Mouse (Mus musculus): ENCODE data around the gene Tarsl2. TPM values are rescaled to one million over a fixed set of nuclear protein-coding genes. Genes with fewer than 3 reads are reported as not detected.

The Tarsl2 gene
- polyA plus RNA-seq (2012; rRNA removed): 0.94 and 1.3 TPM in 2 replicates

DNA sequence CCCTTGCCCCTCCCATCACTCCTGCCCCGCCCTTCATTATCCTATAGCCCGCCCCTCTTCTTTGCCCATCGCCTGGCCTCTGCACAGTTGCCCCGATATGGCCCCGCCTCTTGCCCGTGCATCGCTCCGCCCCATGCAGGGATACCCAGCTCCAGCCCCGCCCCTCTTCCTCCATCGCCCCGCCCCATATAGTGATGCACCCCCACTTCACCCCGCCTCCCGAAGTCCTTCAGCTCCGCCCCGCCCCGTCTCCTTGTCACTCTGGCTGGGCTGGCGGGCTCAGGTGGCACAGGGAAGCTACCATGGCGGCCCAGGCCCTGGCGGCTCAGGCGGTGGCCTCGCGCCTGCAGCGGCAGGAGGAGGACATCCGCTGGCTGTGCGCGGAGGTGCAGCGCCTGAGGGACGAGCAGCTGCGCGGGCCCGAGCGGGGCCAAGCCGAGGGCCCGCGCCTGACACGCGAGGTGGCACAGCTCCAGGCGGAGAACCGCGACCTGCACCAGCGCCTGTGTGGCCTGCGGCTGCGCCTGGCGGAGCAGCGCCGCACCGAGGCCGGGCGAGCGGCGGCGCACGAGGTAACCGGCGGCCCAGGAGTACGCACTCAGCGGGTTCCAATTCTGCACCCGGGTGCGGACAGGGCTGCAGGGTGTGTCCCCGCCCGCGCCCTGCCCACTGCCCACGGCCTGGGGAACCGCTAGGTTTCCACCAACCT lies at the start of gene Tarsl2:
Gene Tarsl2, plus strand, starts transcription at position 256 of the 709 bp plus-strand sequence.
- WGBS: under 1% methylated on average over 64 of the region's 64 CpGs
- DNase-seq (ENCODE audit: low read depth, low spot score): peak; percentile 65

DNA sequence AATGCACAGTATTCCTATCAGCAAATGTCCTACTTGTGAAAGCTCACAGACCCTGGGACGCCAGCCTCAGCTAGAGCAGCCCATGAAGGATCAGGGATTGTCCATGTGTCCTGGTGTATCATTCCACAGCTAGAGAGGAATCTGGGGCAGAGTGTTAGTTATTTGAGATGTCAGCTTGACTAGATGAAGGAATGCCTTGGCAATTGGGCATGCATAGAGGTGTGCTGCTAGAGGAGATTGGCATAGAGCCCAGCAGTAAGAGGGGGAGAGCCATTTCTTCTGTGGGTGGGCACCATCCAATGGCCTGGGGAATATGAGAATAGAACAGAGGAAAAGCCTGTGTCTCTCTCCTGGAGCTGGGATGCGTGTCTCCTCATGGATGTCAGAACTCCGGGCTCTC lies 38.6 kb upstream of the Tarsl2 start:
- WGBS: 75% methylated on average over 3 of the region's 3 CpGs
- DNase-seq (ENCODE audit: low read depth, low spot score): no peak

DNA sequence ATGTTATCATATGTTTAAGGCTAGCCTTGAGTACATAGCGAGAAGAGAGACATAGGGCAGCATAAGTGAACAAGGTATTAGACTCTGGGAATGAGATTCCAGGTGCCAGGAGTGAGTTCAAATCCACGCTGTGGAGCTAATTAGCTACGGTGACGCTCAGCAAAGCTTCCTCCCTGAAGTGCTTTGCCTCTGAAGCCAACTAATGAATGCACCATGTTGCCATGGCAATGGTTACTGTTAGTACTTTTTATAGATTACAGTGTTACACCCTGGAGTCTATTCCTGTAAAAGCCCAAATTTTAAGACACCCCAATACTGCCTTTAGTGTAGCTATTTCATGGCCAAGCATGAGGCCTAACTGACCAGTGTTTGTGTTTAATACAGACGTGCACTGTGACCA lies 37.7 kb upstream of the Tarsl2 start:
- DNase-seq (ENCODE audit: low read depth, low spot score): no peak
- 79% methylated on average over 5 of the region's 5 CpGs for WGBS

DNA sequence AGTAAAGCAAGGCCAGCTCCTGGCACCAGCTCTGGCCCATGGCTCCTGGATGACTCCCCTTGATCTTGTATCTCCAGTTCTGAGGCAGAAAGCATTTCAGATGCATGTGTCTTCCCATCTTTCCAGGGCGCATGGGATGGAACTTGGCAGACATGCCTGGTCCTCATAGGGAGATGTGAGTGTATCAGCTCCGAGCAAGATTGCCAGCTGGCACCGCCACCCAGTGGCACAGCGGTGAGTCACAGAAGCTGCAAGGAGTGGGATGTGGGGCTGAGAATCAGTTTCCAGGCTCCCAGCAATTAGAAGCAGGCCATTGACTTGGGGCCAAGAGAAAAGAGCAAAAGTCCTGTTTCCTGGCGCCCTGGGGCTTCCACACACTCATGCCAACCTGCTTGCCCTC lies 34.5 kb upstream of the Tarsl2 start:
- WGBS: 56% methylated on average over 5 of the region's 5 CpGs
- no peak for DNase-seq (ENCODE audit: low read depth, low spot score)

DNA sequence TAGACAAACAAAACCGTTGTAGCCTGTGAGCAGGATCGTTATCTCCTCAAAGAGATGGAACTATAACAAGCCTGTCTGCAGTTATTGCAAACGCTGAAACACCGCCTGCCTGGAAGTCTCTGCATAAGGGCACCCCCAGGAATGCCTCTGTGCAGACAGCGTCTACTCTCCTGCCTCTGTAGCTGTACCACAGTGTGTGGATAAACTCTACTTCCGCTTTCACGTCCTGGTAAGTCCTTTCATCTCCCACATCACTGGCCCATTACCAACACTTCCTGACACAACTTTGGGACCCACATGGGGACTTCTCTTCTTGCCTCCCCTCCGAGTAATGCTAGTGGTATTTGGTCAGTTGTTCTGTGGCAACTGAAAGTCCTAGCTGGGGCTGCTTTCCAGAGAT lies 34.0 kb upstream of the Tarsl2 start:
- no peak for DNase-seq (ENCODE audit: low read depth, low spot score)
- 42% methylated on average over 8 of the region's 8 CpGs for WGBS

DNA sequence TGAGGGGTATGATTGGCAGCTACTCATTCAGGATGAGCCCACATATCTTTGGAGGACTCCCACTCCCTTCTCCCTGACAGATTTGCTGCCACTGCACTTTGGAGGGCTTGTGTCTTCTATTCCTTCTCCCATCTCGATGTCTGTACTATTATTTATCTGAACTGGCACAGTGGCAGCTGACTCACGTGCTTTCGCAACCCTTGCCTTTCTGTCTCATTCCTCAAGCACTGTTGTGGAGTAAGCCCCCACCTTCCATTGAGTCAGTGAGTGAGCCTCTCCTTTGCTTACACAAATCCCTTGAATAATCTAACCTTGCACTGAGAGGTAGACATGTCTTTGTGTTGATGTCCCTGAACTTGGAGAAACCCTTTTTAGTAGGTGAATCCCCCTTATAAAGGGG lies 33.4 kb upstream of the Tarsl2 start:
- 51% methylated on average over 3 of the region's 3 CpGs for WGBS
- no peak for DNase-seq (ENCODE audit: low read depth, low spot score)

DNA sequence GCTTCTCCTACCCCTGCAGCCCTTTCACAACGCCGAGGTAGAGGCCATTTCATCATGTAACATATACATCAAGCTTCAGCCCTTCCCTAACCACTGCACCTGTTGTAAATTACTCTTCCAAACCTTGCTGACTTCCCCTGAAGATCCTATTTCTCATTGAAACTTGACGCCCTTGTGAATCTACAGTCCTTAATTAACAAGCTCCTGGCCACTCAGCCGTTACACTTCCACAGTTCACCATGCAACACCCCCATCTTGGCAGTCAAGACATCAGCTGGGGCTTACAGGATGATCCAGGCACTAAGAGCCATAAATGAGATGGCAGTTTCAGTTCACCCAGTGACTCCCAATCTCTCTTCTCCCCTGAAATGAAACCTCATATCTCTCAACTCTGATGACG lies 31.0 kb upstream of the Tarsl2 start:
- no peak for DNase-seq (ENCODE audit: low read depth, low spot score)
- 72% methylated on average over 5 of the region's 5 CpGs for WGBS

DNA sequence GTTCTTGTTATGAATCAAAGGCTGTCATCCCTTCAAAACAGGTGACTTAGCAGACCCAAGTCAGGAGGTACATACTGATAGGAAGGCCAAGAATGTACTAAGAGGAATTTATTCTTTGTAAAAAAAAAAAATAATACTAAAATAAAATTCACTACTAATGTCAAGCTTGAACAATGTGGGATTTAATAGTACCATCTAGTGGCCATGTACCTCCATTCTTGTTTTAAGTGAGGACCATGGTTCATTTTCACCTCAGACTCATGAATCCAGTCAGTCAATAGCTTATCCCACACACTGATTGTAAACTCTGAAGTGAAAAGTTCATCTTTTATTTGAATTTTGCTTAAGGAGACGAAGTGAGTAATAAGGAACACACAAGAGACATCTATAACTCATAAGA lies 25.9 kb upstream of the Tarsl2 start:
- WGBS: 32% methylated on average over 1 of the region's 1 CpGs
- no peak for DNase-seq (ENCODE audit: low read depth, low spot score)

DNA sequence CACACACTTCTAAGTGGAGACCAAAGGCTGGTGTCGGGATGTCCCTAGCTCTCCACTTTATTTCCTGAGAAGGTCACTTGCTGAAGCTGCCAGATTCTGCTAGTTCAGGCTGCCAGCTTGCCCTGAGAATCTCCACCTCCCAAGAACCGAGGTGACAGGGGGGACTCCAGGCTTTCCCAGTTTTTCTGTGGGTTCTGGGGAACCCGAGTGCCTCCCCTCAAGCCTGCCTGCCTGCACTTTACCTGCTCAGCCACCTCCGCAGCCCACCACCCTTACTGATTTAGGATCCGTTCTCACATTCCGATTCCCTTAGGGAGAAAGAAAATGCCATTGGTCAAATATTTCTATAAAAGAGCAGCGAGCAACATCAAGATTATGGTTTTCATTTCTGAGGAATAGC lies 24.0 kb upstream of the Tarsl2 start:
- DNase-seq (ENCODE audit: low read depth, low spot score): no peak
- 78% methylated on average over 7 of the region's 7 CpGs for WGBS

DNA sequence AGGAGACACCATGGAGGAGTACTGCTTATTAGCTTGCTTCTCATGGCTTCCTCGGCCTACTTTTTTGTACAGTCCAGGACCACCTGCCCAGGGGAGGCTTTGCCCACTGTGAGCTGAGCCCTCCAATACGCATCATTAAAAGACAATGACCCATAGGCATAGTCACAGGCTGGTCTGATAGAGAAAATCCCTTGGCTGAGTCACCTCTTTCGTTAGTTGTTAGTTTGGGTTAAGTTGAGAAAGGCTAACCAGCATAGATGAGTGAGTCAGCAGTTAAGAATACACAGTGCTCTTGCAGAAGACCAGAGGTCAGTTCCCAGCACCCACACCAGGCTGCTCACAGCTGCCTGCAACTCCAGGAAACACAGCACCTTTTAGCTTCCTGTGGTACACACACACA lies 21.4 kb upstream of the Tarsl2 start:
- WGBS: 80% methylated on average over 3 of the region's 3 CpGs
- DNase-seq (ENCODE audit: low read depth, low spot score): no peak

DNA sequence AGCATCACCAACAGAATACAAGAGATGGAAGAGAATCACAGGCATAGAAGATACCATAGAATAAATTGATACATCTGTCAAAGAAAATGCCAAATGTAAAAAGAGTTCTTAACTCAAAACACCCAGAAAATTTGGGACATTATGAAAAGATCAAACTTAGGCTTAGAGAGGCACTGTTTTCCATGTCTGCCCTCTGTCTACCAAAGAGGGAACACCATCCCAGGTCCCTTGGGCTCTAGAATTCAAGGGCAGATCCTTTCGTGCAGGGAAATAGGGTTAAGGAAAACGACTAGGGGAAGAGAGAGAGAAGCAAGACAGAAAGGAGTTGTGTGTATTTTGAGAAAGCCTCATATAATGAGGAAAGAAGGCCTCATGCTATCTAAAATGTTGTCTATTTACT lies 19.2 kb upstream of the Tarsl2 start:
- DNase-seq (ENCODE audit: low read depth, low spot score): no peak
- 26% methylated on average over 2 of the region's 2 CpGs for WGBS

DNA sequence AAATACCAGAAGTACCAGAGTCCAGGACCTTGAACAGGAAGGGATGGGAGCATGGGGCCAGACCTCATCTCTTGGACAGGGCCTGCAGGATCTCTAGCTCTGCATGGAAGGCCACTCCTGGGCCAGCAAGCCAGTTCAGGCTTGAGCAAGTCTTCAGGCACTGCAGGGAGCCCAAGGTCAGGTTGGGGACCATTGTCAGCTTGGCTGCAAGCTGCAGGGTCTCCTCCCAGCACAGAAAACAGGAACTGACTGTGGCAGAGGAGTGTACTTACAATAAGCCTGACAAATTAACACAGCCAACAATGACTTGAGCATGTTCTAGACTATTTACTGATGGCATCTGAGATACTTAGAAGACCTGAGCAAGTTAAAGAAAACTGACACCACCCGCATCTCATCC lies 14.9 kb upstream of the Tarsl2 start:
- 88% methylated on average over 1 of the region's 1 CpGs for WGBS
- no peak for DNase-seq (ENCODE audit: low read depth, low spot score)

DNA sequence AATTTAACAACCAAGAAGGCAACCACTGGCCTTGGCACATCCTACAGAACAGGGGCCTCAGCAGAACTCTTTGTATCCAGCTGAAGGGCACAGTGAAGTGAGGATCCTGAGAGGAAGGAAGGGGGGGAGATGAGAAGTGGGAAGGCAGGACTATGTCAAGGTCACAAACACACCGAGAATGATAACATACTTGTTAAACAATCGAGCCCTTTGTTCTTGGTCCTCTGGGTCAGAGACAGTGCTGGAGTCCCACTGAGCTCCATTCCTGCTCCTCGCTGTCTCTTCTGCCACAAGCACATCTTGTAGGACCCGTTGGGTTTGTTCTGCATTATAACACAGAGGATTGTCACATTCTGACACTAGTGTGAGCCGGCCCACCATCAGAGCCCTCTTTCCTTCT lies 14.0 kb upstream of the Tarsl2 start:
- no peak for DNase-seq (ENCODE audit: low read depth, low spot score)
- 49% methylated on average over 5 of the region's 5 CpGs for WGBS

DNA sequence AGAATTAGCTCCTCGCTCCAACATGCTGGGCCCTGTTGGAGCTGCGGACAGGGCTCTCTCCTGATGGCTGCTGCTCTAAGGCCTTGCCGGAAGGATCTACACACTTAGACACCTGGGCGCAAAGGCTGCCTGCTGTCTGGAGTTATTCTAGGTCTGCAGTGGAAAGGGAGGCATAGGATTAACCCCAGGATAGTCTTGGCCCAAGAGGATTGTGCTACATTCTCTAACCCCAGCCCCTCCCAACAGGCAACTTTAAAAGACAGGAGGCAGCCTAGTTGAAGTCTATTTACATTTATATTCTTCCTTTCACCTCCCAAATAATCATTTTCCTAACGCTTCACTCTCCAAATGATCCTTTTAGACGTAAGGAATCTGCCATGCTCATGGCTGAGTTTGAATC lies 8.9 kb upstream of the Tarsl2 start:
- no peak for DNase-seq (ENCODE audit: low read depth, low spot score)
- WGBS: 86% methylated on average over 6 of the region's 6 CpGs

DNA sequence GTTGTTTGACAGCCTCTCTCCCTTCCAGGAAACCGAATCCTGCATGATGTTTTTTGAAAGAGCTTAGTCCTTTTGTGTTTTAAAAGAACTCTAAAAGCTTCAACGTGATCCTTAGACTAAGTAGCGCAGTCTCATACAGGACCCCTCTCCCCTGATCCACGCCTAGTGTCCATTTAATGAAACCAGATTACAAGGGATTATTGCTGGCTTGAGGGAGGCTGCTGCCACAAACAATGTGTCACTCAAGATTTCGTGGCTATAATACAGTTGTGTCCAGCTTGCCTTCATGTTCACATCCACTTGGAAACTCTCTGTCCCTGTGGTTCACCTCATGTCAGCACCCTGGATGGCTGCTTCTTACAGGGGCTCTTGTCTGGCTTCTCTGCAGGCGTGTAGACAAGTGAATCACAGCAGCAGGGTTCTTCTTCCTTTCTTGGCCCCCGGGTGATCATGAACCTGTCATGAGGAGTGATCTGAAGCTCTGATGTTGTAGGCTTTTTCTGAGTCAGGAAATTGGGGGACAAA lies 8.3 kb upstream of the Tarsl2 start:
- WGBS: 60% methylated on average over 7 of the region's 7 CpGs
- DNase-seq (ENCODE audit: low read depth, low spot score): no peak

DNA sequence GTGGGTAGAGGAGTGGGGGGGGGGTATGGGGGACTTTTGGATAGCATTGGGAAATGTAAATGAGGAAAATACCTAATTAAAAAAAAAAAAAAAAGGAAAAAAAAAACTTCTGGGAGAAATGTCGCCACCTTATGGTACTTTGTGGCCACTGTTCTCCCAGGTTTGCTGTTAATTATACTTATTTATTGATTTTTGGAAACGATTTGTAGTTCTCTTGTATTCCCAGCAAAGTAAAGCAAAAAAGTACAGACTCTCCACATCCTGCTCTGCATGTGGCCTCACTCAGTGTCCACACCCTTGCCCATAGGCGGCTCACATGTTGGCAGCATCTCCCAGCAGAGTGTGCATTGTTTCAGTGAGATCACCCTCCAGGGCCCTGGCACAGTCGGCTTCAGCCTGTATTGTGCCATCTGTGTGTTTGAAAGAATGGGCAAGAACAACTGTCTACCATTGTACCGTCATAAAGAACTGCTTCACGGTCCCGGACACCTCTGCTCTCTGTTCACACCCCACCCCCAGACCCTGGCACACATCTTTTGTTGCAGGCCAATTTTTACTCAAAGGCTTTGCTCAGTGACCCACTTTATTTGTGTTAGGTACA lies 6.4 kb upstream of the Tarsl2 start:
- no peak for DNase-seq (ENCODE audit: low read depth, low spot score)
- WGBS: 59% methylated on average over 7 of the region's 7 CpGs

DNA sequence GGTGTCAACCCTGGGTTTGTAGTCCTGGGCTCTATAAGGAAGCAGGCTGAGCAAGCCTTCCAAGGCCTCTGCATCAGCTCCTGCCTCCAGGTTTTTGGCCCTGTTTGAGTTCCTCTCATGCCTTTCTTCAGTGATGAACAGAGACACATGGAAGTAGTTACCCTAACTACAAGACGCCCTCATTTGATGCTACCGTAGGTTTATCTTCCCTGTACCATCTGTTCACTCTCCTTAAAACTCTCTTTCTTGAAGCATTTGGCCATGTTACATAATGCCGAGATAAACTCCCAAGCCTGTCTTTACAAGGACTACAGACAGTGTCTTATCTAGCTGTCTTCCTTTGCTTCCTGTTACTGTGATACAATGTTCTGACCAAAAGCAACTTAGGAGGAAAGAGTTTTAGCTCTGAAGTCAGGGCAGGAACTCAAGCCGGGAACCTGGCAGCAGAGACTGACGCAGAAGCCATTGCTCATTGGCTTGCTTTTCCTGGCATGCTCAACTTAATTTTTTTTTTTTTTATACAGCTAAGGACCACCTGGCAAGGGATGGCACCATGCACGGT lies 4.8 kb upstream of the Tarsl2 start:
- WGBS: 73% methylated on average over 6 of the region's 6 CpGs
- DNase-seq (ENCODE audit: low read depth, low spot score): no peak

DNA sequence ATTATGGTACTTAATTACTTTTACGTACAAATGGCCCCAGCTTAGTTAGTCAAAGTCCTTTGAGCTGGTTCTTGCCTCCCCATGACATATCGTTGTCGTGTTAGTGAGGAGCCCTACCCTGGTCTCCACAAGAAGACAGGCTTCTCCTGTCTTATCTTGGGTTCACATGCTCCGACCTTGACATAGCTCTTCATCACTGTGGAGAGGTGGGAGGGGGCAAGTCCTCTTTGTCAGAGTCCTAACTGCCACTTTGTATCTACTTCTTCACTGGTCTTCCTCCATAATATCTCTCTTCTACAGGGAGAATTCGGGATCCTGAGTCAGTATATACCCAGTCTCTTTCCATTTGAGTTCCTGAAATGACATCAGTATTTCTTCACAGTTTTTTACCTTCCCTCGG lies 4.0 kb upstream of the Tarsl2 start:
- DNase-seq (ENCODE audit: low read depth, low spot score): no peak
- 64% methylated on average over 6 of the region's 6 CpGs for WGBS

DNA sequence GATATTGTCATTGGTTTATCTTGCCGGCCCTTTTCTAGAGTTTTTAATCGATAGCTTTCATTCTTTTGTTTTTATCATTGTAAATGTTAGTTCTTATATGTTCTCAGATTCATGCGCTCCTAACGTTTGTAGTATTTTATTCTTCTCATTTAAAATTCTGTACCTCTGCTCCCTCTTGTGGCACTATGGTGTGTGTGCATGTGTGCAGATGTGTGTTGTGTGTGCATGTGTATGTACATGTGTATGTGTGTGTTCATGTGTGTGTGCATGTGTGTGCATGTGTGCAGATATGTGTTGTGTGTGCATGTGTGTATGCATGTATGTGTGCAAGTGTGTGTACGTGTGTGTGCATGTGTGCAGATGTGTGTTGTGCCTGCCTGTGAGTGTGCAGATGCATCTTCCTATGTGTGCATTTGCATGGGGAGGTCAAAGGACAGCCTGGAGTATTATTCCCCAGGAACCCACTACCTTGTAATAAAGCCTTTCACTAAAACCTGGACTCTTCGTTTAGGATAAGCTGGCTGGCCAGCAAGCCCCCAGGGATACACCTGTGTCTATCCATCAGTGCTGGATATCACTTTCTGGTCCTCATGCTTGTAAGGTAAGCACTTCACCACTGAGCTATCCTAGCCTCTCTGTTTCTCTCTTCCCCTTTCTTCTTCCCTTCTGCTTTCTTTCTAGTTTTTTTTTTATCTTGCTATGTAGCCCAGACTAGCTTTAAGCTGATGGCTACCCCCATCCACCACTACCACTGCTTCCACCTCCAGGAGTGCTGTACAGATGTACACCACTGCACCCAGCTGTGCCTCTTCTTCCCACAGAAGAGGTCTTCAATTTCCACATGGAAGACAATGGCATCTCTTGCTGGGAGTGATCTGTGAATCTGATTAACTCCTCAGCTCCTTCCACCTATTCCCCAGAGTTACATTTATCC lies 2.1 kb upstream of the Tarsl2 start:
- DNase-seq (ENCODE audit: low read depth, low spot score): no peak
- 68% methylated on average over 6 of the region's 6 CpGs for WGBS

DNA sequence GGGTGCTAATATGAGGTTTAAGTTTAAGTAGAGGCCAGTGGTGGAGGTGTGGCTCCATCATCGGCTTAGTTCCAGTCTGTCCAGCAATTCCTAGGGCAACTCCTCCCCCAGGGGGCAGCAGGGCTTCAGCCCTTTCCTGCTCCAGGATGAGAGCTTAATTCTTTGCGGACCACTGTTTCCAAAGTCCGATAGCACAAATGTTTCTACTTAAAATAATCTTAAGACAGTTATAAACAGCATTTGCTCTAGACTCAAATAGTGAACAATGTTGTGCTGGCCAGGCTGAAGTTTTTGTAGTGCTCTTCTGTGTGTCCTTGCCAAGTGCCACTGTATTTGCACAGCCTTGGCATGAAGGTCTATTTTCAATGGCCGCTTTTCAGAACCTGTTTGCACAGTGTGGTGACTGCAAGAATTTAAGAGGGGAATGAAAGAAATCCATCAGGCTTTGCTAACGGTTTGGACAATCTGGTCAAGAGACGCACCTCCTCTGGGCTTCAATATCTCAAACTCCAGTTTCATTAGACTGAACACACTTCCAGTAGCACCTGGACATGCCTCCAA lies 757 bp upstream of the Tarsl2 start:
- WGBS: 23% methylated on average over 6 of the region's 6 CpGs

More for the DNA sequence above, 757 bp upstream of the Tarsl2 start:
- no peak for DNase-seq (ENCODE audit: low read depth, low spot score)

Data from large intestine, adult 2 months (tissue).